Mouse (Mus musculus) adrenal gland, adult 2 months (tissue): ENCODE measurements around the gene Olfr934. TPM values are rescaled to one million over a fixed set of nuclear protein-coding genes. Genes with fewer than 3 reads are reported as not detected.

ENCODE experiments used
- DNase-seq: peaks from one replicate; pipeline ENCODE4 v3.0.0; 2021
- long read RNA-seq: library from polyadenylated mRNA; stranded (forward); transcript quantifications from one replicate; pipeline ENCODE4 v2.0.0, GENCODE M21; 2021
- polyA plus RNA-seq: library from polyadenylated mRNA; depleted of rRNA; stranded (reverse); fragments of >200 nt; gene quantifications from 2 replicates; pipeline ENCODE4 v1.2.3, GENCODE M21; 2012; rRNA removed
- total RNA-seq, 2 experiments: library from RNA; stranded (reverse); gene quantifications; 2 replicates each; pipeline ENCODE4 v1.2.3; 2021

Gene Olfr934
- total RNA-seq (not detected), polyA plus RNA-seq (not detected in 2 replicates)
- long read RNA-seq = 0 reads

GRCm38 (mm10) chr9:38988215-38988614 is at the start of gene Olfr934:
Gene Olfr934, minus strand, starts transcription at chr9:38988315.
- DNase-seq = no peak

DNA sequence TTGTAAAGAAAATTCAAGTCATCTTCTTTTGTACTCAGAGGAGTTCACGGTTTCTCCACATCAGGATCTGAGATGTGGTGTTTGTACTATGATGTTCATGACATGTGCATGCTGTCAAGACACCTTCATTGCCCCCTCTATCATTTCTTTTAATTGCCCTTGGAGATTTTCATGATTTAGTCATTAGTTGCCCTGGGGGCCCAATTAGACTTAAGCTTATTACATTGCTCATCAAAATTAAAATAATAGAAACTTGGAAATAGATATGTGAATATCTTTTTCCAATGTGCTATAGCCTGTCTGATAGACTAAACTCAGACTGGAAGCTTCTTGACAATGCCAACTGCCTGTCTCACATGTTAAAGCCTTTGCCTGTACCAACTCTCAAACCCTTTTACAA is 35.2 kb upstream of the Olfr934 start, which contains the start of gene Olfr146:
Olfr146 (minus strand) TSS at position 101 of the 400 bp plus-strand sequence.
- no peak for DNase-seq

DNA sequence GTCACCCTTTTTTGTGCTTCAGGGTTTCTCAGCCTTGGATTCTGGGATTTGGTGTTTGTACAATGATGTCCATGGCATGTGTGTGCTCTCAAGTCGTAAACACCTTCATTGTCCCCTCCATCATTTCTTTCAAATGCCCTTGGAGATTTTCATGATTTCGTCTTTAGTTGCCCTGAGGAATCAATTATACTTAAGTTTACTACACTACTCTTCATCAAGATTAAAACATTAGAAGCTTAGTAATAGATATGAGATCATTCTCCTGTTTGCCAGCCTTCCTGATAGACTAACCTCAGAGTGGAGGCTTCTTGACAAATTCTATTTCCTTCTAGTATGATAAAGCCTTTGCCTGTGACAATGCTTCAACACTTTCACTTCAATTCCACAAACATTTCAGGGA is 11.5 kb upstream of the Olfr934 start, which contains the start of gene Olfr935:
Olfr935 (minus strand) TSS at position 101 of the 400 bp plus-strand sequence.
- no peak for DNase-seq

DNA sequence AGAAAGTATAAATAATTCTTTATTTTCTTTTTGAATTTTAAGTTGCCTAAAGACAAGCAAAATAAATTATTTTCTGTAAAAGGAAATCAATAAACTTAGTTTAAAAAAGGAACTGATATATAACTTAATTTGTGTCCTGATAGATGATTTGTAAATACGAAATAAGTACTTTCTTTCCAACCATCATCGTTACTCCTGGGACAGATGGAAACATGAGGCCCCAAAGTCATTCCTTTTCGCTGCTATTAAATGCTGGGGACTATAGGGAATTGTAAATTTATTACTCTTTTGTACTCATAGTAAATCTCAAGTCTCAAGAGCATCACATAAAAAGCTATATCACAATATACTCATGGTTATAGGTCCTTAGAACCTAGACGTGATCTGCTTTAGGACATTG is 16.1 kb downstream of the Olfr934 start, which contains the start of gene Olfr933:
Olfr933 (plus strand) TSS at position 301 of the 400 bp plus-strand sequence.
- no peak for DNase-seq

GRCm38 (mm10) chr9:38954124-38954416 is 34.0 kb downstream of the Olfr934 start:
- peak; percentile 38 for DNase-seq

DNA sequence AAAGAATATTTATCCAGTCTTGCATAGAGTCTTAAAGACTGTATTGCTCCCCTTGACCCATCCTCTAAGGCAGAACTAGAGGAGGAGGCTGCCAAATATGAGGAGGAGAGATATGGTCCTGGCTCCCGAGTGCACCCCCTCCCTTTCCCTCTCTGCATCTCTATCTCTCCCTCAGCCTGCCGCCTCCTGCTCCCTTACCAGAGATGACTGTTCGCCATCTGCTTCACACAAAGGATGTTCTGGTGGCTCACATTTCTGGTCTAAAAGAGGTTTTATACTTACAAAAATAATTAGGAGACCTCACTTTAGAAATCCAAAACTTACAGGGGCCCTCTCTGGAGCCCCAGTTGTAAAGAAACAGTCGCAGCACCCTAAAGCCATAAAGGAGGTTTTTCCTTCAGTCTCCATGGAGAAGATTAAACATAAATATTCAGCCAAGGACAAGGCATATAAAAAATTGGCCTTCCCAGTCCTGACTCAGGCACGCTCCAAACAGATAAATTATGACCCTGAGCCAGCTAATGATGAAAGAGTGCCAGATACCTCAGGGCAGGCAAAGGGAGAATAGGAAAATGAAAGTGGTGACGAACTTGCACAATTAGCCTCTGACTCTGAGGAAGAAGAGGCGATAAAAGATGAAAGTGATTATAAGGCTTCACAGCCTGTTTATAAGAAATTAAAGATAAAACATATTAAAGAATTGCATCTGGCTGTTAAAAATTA is 34.6 kb downstream of the Olfr934 start:
- DNase-seq = peak; percentile 75

Other genes starting within 250 kb of the Olfr934 start
- gene Olfr920, start 236.0 kb downstream of the Olfr934 start, total RNA-seq = under 1 TPM; 0.26 to 0.28 TPM
- 0.06 and 0.07 TPM in 2 replicates for gene Olfr920, start 236.0 kb downstream of the Olfr934 start, polyA plus RNA-seq
- not detected for gene Olfr921, start 215.2 kb downstream of the Olfr934 start, total RNA-seq
- gene Olfr921, start 215.2 kb downstream of the Olfr934 start, polyA plus RNA-seq = not detected in 2 replicates
- not detected for gene Olfr922, start 173.7 kb downstream of the Olfr934 start, total RNA-seq
- gene Olfr922, start 173.7 kb downstream of the Olfr934 start, polyA plus RNA-seq = not detected in 2 replicates
- not detected for gene Olfr923, start 161.8 kb downstream of the Olfr934 start, total RNA-seq
- not detected in 2 replicates for gene Olfr923, start 161.8 kb downstream of the Olfr934 start, polyA plus RNA-seq
- gene Olfr924, start 143.9 kb downstream of the Olfr934 start, total RNA-seq = not detected
- gene Olfr924, start 143.9 kb downstream of the Olfr934 start, polyA plus RNA-seq = not detected in 2 replicates
- not detected for gene Olfr26, start 133.3 kb downstream of the Olfr934 start, total RNA-seq
- gene Olfr26, start 133.3 kb downstream of the Olfr934 start, polyA plus RNA-seq = not detected in 2 replicates
- not detected for gene Olfr926, start 111.2 kb downstream of the Olfr934 start, total RNA-seq
- not detected in 2 replicates for gene Olfr926, start 111.2 kb downstream of the Olfr934 start, polyA plus RNA-seq
- not detected for gene Olfr930, start 58.5 kb downstream of the Olfr934 start, total RNA-seq
- gene Olfr930, start 58.5 kb downstream of the Olfr934 start, polyA plus RNA-seq = not detected in 2 replicates
- gene Olfr933, start 16.0 kb downstream of the Olfr934 start, total RNA-seq = under 1 TPM in 1 of 2 experiments, not detected in 1; 0.17 TPM
- gene Olfr933, start 16.0 kb downstream of the Olfr934 start, polyA plus RNA-seq = not detected in 2 replicates
- not detected for gene Olfr935, start 11.4 kb upstream of the Olfr934 start, total RNA-seq
- not detected in 2 replicates for gene Olfr935, start 11.4 kb upstream of the Olfr934 start, polyA plus RNA-seq
- gene Olfr146, start 35.1 kb upstream of the Olfr934 start, total RNA-seq = not detected
- not detected in 2 replicates for gene Olfr146, start 35.1 kb upstream of the Olfr934 start, polyA plus RNA-seq
- gene Olfr937, start 76.6 kb upstream of the Olfr934 start, total RNA-seq = not detected
- not detected in 2 replicates for gene Olfr937, start 76.6 kb upstream of the Olfr934 start, polyA plus RNA-seq
- not detected for gene Olfr938, start 90.6 kb upstream of the Olfr934 start, total RNA-seq
- not detected in 2 replicates for gene Olfr938, start 90.6 kb upstream of the Olfr934 start, polyA plus RNA-seq
- not detected for gene Olfr27, start 139.8 kb upstream of the Olfr934 start, total RNA-seq
- gene Olfr27, start 139.8 kb upstream of the Olfr934 start, polyA plus RNA-seq = not detected in 2 replicates
- not detected for gene Olfr943, start 178.0 kb upstream of the Olfr934 start, total RNA-seq
- gene Olfr943, start 178.0 kb upstream of the Olfr934 start, polyA plus RNA-seq = not detected in 2 replicates
- not detected for gene Olfr944, start 213.6 kb upstream of the Olfr934 start, total RNA-seq
- not detected in 2 replicates for gene Olfr944, start 213.6 kb upstream of the Olfr934 start, polyA plus RNA-seq